Mouse (Mus musculus) stomach, embryonic 16.5 days (tissue): ENCODE measurements around the gene Itpr2. TPM values are rescaled to one million over a fixed set of nuclear protein-coding genes. Genes with fewer than 3 reads are reported as not detected.

ENCODE experiments used
- ATAC-seq: fragments of 200-750 bp; cut with Nextera tagmentation; 2 replicates; pipeline ENCODE4 v1.8.0; 2017; ENCODE audit warnings: moderate number of reproducible peaks, moderate TSS enrichment; ENCODE audit not compliant: insufficient read depth, low FRiP score
- H3K27ac ChIP-seq: fragments of 300-500 bp; sonication (generic); 2 replicates; pipeline ENCODE4 v1.5.1; 2014; ENCODE audit warnings: low read length
- H3K27me3 ChIP-seq: fragments of 300-500 bp; sonication (generic); 2 replicates; pipeline ENCODE4 v1.6.1; 2014; ENCODE audit warnings: low read length, control low read depth, mixed read lengths; ENCODE audit not compliant: control insufficient read depth, insufficient read depth
- H3K36me3 ChIP-seq: fragments of 300-500 bp; sonication (generic); 2 replicates; pipeline ENCODE4 v1.6.1; 2014; ENCODE audit warnings: low read length; ENCODE audit not compliant: control insufficient read depth, insufficient read depth
- H3K4me1 ChIP-seq: fragments of 300-500 bp; sonication (generic); 2 replicates; pipeline ENCODE4 v1.6.1; 2014; ENCODE audit warnings: low read length, control low read depth, mixed read lengths; ENCODE audit not compliant: control insufficient read depth, insufficient read depth
- H3K4me2 ChIP-seq: fragments of 300-500 bp; sonication (generic); 2 replicates; pipeline ENCODE4 v1.6.1; 2014; ENCODE audit warnings: low read depth, low read length, mixed read lengths
- H3K4me3 ChIP-seq: fragments of 300-500 bp; sonication (generic); replicated peaks from 2 replicates; pipeline ENCODE4 v1.5.1; 2014; ENCODE audit warnings: mild to moderate bottlenecking, low read length
- H3K9ac ChIP-seq: fragments of 300-500 bp; sonication (generic); 2 replicates; pipeline ENCODE4 v1.6.1; 2014; ENCODE audit warnings: low read length
- H3K9me3 ChIP-seq: fragments of 300-500 bp; sonication (generic); replicated peaks from 2 replicates; pipeline ENCODE4 v1.6.1; 2016; ENCODE audit warnings: low read length, control low read depth; ENCODE audit not compliant: control insufficient read depth
- WGBS: fragments of 180-500 bp; shearing (Covaris S2); extraction: QIAGEN DNeasy Blood & Tissue Kit; methylation state at CpG from one replicate; pipeline ENCODE4 v1.1.7; 2014; 5-methylcytosine and 5-hydroxymethylcytosine counted together
- polyA plus RNA-seq: library from polyadenylated mRNA; unstranded; fragments of >200 nt; fragmentation: Nextera tagmentation; extraction: Ambion mirVana; gene quantifications from 2 replicates; pipeline ENCODE4 v1.2.1, GENCODE M21; 2015

Itpr2 gene
- polyA plus RNA-seq, 1 experiment from 2014 or later: 14.8 TPM

- 0 out of 2 replicates have a peak, but pooled peaks have one; percentile 48 for ATAC-seq
- H3K27me3 ChIP-seq: no peaks in the 10 kb centered on the region
- no peak overlapping the region for H3K4me2 ChIP-seq
- 0 out of 2 replicates have a peak, but pooled peaks cover 7% of the 10 kb centered on the region for H3K4me1 ChIP-seq
- no peak overlapping the region for H3K9ac ChIP-seq
- peak overlapping the region; percentile 54 for H3K27ac ChIP-seq
- H3K36me3 ChIP-seq: no peaks in the 10 kb centered on the region
- no peaks in the 10 kb centered on the region for H3K9me3 ChIP-seq
- no peak overlapping the region for H3K4me3 ChIP-seq
- 75% methylated on average over 7 of the region's 7 CpGs for WGBS
These were observed 244.9 kb downstream of the Itpr2 start for GRCm38 (mm10) chr6:146256947-146257670.

- Histone ChIP-seq H3K27me3 (no peaks in the 10 kb centered on the region), H3K9me3 (no peaks in the 10 kb centered on the region), H3K9ac (no peak overlapping the region), H3K27ac (peak overlapping the region; percentile 54; the same call in 1 of the 2 replicates), H3K4me3 (no peak overlapping the region), H3K36me3 (no peaks in the 10 kb centered on the region), H3K4me1 (0 out of 2 replicates have a peak, but pooled peaks cover 7% of the 10 kb centered on the region), H3K4me2 (no peak overlapping the region)
- 27% methylated on average over 2 of the region's 2 CpGs for WGBS
- ATAC-seq: peak; percentile 68; the same call in 1 of the 2 replicates
These were observed 245.6 kb downstream of the Itpr2 start for GRCm38 (mm10) chr6:146256401-146256800.

- ATAC-seq: no peak
- H3K9me3 ChIP-seq: no peaks in the 10 kb centered on the region
- 94% methylated on average over 6 of the region's 6 CpGs for WGBS
These were observed 246.4 kb downstream of the Itpr2 start for GRCm38 (mm10) chr6:146255656-146256055.

GRCm38 (mm10) chr6:146254931-146255330 lies 247.1 kb downstream of the Itpr2 start:
- no peaks in the 10 kb centered on the region for H3K9me3 ChIP-seq
- WGBS: 66% methylated on average over 9 of the region's 9 CpGs
- no peak overlapping the region for H3K4me3 ChIP-seq
- H3K27me3 ChIP-seq: no peaks in the 10 kb centered on the region
- no peak overlapping the region for H3K27ac ChIP-seq
- ATAC-seq: no peak; the same call in 1 of the 2 replicates
- no peak overlapping the region for H3K9ac ChIP-seq
- H3K4me2 ChIP-seq: no peak overlapping the region
- no peaks in the 10 kb centered on the region for H3K36me3 ChIP-seq
- H3K4me1 ChIP-seq: 0 out of 2 replicates have a peak, but pooled peaks cover 7% of the 10 kb centered on the region

More at GRCm38 (mm10) chr6:146255656-146256055, 246.4 kb downstream of the Itpr2 start:
- Histone ChIP-seq H3K4me2 (no peak overlapping the region), H3K27me3 (no peaks in the 10 kb centered on the region), H3K9ac (no peak overlapping the region), H3K36me3 (no peaks in the 10 kb centered on the region), H3K27ac (no peak overlapping the region; the same call in 1 of the 2 replicates), H3K4me1 (0 out of 2 replicates have a peak, but pooled peaks cover 7% of the 10 kb centered on the region), H3K4me3 (no peak overlapping the region)

- 0 out of 2 replicates have a peak, but pooled peaks cover 7% of the 10 kb centered on the region for H3K4me1 ChIP-seq
- 87% methylated on average over 3 of the region's 3 CpGs for WGBS
- no peak for ATAC-seq
- no peak overlapping the region for H3K4me2 ChIP-seq
- H3K9me3 ChIP-seq: no peaks in the 10 kb centered on the region
- H3K36me3 ChIP-seq: no peaks in the 10 kb centered on the region
- no peaks in the 10 kb centered on the region for H3K27me3 ChIP-seq
- no peak overlapping the region for H3K27ac ChIP-seq
- H3K4me3 ChIP-seq: no peak overlapping the region
- H3K9ac ChIP-seq: no peak overlapping the region
These were observed 247.7 kb downstream of the Itpr2 start for GRCm38 (mm10) chr6:146254216-146254820.

GRCm38 (mm10) chr6:146249096-146249495 lies 252.9 kb downstream of the Itpr2 start:
- Histone ChIP-seq H3K9me3 (no peaks in the 10 kb centered on the region), H3K27me3 (no peaks in the 10 kb centered on the region), H3K36me3 (no peaks in the 10 kb centered on the region), H3K4me2 (no peak overlapping the region), H3K4me3 (no peak overlapping the region), H3K27ac (no peak overlapping the region), H3K4me1 (no peaks in the 10 kb centered on the region), H3K9ac (no peak overlapping the region)
- ATAC-seq: no peak
- 83% methylated on average over 6 of the region's 6 CpGs for WGBS

- H3K9me3 ChIP-seq: no peaks in the 10 kb centered on the region
- no peak overlapping the region for H3K4me2 ChIP-seq
- H3K4me1 ChIP-seq: no peaks in the 10 kb centered on the region
- ATAC-seq: no peak
- no peak overlapping the region for H3K9ac ChIP-seq
- no peak overlapping the region for H3K27ac ChIP-seq
- H3K4me3 ChIP-seq: no peak overlapping the region
- no peaks in the 10 kb centered on the region for H3K27me3 ChIP-seq
- H3K36me3 ChIP-seq: no peaks in the 10 kb centered on the region
- 71% methylated on average over 2 of the region's 2 CpGs for WGBS
These were observed 253.7 kb downstream of the Itpr2 start for GRCm38 (mm10) chr6:146248341-146248740.

- Histone ChIP-seq H3K9me3 (no peaks in the 10 kb centered on the region), H3K4me3 (no peak overlapping the region), H3K27ac (no peak overlapping the region), H3K4me1 (no peaks in the 10 kb centered on the region), H3K9ac (no peak overlapping the region), H3K27me3 (no peaks in the 10 kb centered on the region), H3K4me2 (no peak overlapping the region), H3K36me3 (no peaks in the 10 kb centered on the region)
- WGBS: 79% methylated on average over 1 of the region's 1 CpGs
- no peak for ATAC-seq
These were observed 254.1 kb downstream of the Itpr2 start for GRCm38 (mm10) chr6:146247906-146248305.

GRCm38 (mm10) chr6:146246368-146246767 lies 255.7 kb downstream of the Itpr2 start:
- Histone ChIP-seq H3K4me3 (no peak overlapping the region), H3K36me3 (no peaks in the 10 kb centered on the region), H3K4me1 (no peaks in the 10 kb centered on the region), H3K27me3 (no peaks in the 10 kb centered on the region), H3K9me3 (no peaks in the 10 kb centered on the region), H3K4me2 (no peak overlapping the region), H3K27ac (no peak overlapping the region), H3K9ac (no peak overlapping the region)
- no peak for ATAC-seq
- WGBS: 81% methylated on average over 6 of the region's 6 CpGs
